Mouse (Mus musculus) lung, embryonic 15.5 days (tissue): Measurements from ENCODE around the gene Naa40. TPM values are rescaled to one million over a fixed set of nuclear protein-coding genes. Genes with fewer than 3 reads are reported as not detected.

Source experiments
- ATAC-seq: fragments of 200-750 bp; cut with Nextera tagmentation; 2 replicates; pipeline ENCODE4 v1.8.0; 2017; ENCODE audit warnings: moderate number of reproducible peaks, borderline replicate concordance; ENCODE audit not compliant: low FRiP score, low TSS enrichment; ENCODE audit errors: extremely low read depth
- H3K27ac ChIP-seq: fragments of 300-500 bp; sonication (generic); 2 replicates; pipeline ENCODE4 v1.5.1; 2015; ENCODE audit warnings: moderate library complexity, mild to moderate bottlenecking, inconsistent platforms
- H3K27me3 ChIP-seq: fragments of 300-500 bp; sonication (generic); 2 replicates; pipeline ENCODE4 v1.6.1; 2015; ENCODE audit warnings: inconsistent platforms
- H3K36me3 ChIP-seq: fragments of 300-500 bp; sonication (generic); 2 replicates; pipeline ENCODE4 v1.6.1; 2015; ENCODE audit warnings: inconsistent platforms
- H3K4me1 ChIP-seq: fragments of 300-500 bp; sonication (generic); 2 replicates; pipeline ENCODE4 v1.6.1; 2015; ENCODE audit warnings: inconsistent platforms
- H3K4me2 ChIP-seq: fragments of 300-500 bp; sonication (generic); 2 replicates; pipeline ENCODE4 v1.6.1; 2015; ENCODE audit warnings: inconsistent platforms, mild to moderate bottlenecking, moderate library complexity
- H3K4me3 ChIP-seq: fragments of 300-500 bp; sonication (generic); 2 replicates; pipeline ENCODE4 v1.5.1; 2015; ENCODE audit warnings: mild to moderate bottlenecking, inconsistent platforms
- H3K9ac ChIP-seq: fragments of 300-500 bp; sonication (generic); 2 replicates; pipeline ENCODE4 v1.6.1; 2015; ENCODE audit warnings: inconsistent platforms
- H3K9me3 ChIP-seq: fragments of 300-500 bp; sonication (generic); 2 replicates; pipeline ENCODE4 v1.6.1; 2016; ENCODE audit warnings: inconsistent platforms
- WGBS: fragments of 180-500 bp; shearing (Covaris S2); methylation state at CpG from one replicate; pipeline ENCODE4 v1.1.7; 2015; 5-methylcytosine and 5-hydroxymethylcytosine counted together
- polyA plus RNA-seq: library from polyadenylated mRNA; unstranded; fragments of >200 nt; fragmentation: Nextera tagmentation; extraction: Ambion mirVana; gene quantifications from 2 replicates; pipeline ENCODE4 v1.2.1, GENCODE M21; 2015

Naa40 gene
- polyA plus RNA-seq, 1 experiment from 2014 or later: 61.5 TPM

DNA sequence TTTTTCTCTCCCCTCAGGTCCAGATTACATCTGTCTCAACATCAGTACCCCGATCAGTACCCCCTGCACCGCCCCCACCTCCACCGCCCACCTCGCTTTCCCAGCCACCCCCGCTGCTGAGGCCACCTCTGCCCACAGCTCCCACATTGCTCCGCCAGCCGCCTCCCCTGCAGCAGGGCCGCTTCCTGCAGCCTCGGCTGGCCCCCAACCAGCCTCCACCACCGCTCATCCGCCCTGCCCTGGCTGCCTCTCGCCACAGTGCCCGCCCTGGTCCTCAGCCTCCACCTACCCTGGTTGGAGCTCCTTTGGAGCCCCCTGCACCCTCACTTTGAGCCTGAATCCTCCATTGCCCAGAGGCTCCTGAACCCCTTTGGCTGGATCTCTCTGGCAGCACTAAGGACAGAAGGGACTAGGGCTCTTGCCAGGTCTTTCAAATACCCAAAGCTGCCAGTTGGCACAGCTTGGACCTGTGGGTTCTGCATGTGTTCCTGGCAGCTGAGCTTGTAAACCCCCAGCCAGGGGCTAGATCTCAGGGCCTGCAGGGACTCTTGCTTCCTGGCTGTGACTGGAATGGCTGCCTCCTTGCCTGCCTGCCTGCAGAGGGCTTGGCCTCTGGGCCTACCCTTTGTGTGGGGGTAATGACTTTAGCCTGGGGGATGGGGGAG lies 33.5 kb upstream of the Naa40 start:
- no peak for ATAC-seq
- WGBS: 71% methylated on average over 13 of the region's 13 CpGs
- Histone ChIP-seq H3K4me1 (peaks cover 30% of the 10 kb centered on the region), H3K36me3 (peaks cover 48% of the 10 kb centered on the region), H3K27ac (no peak overlapping the region), H3K4me2 (no peak overlapping the region), H3K9me3 (no peaks in the 10 kb centered on the region), H3K9ac (no peak overlapping the region), H3K4me3 (no peak overlapping the region), H3K27me3 (no peaks in the 10 kb centered on the region)

DNA sequence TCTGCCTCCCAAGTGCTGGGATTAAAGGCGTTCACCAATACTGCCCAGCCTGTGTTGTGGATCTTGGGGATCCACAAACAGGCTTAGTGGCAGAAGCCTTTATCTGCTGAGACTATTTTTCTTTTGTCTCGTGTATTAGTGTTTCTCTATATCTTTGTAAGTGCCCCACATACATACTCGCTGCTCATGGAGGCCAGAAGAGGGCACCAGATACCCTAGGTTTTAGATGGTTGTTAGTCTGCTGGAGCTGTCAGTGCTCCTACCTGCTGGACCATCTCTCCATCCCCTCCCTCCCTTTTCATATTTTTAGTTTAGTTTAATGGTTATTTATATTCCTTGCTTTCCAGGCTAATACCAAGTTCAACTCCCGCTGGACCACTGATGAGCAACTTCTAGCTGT lies 32.5 kb upstream of the Naa40 start:
- peaks cover 43% of the 10 kb centered on the region for H3K36me3 ChIP-seq
- no peak for ATAC-seq
- 90% methylated on average over 4 of the region's 4 CpGs for WGBS
- H3K9me3 ChIP-seq: no peaks in the 10 kb centered on the region
- H3K4me2 ChIP-seq: no peak overlapping the region
- H3K4me1 ChIP-seq: peaks cover 38% of the 10 kb centered on the region
- H3K9ac ChIP-seq: no peak overlapping the region
- H3K4me3 ChIP-seq: no peak overlapping the region
- H3K27ac ChIP-seq: no peak overlapping the region
- no peaks in the 10 kb centered on the region for H3K27me3 ChIP-seq

DNA sequence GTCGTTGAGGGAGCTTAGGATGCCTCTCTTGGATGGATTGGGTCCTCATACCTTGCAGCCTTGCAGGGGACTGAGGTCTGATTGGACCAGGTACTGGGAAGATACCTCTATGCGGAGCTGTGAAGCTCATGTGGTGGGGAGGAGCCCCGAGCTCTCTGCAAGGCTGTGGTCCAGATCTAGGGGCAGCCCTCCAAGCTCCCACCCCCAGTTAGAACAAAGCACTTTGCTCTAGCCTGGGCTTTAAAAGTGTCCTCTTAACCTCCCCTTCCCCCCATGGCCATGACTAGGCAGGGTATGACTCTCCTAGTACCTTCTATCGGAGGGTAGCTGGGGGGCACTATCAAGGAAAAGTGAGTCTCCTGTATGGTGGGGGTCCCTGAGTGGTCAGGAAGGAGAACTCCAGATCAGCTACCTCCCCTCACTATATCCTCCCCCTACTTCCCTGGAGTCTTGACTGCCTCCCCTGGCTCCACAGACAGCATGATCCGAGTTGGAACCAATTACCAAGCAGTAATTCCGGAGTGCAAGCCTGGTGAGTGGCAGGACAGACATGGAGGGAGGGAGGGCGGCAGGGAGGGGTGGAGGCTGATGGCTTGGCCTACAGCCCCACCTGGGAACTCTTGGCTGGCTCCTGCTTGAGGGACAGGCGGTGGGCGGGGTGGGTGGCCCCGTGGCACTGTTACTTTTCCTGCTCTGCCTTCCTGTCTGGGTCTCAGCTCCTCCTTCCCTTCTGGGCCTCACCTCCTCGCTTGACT lies 28.5 kb upstream of the Naa40 start:
- Histone ChIP-seq H3K4me1 (peaks cover 51% of the 10 kb centered on the region), H3K27me3 (no peaks in the 10 kb centered on the region), H3K4me3 (peak overlapping the region; percentile 75), H3K27ac (peak overlapping the region; percentile 26; the same call in 1 of the 2 replicates), H3K9me3 (no peaks in the 10 kb centered on the region), H3K4me2 (peak overlapping the region; percentile 94), H3K36me3 (peaks cover 13% of the 10 kb centered on the region), H3K9ac (peak overlapping the region; percentile 76)
- ATAC-seq: no peak
- WGBS: 11% methylated on average over 11 of the region's 11 CpGs

DNA sequence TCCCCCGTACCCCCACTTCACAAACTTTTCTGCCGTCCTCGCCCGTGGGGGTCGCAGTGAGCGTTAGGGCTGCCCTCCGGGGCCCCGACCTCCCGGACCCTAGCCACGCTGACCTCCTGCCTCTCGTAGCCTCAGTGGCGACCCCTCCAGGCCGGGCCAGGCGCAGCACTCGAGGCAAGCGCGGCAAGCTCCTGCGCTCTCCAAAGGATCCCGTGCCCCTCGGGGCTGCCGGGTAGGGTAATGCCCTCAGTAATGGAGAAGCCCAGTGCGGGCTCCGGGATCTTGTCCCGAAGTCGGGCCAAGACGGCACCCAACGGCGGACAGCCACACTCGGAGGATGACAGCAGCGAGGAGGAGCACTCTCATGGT lies 27.7 kb upstream of the Naa40 start:
- H3K9me3 ChIP-seq: no peaks in the 10 kb centered on the region
- no peaks in the 10 kb centered on the region for H3K27me3 ChIP-seq
- 0% methylated on average over 30 of the region's 30 CpGs for WGBS
- peak overlapping the region; percentile 94 for H3K4me2 ChIP-seq
- peaks cover 6% of the 10 kb centered on the region for H3K36me3 ChIP-seq
- H3K9ac ChIP-seq: peak overlapping the region; percentile 76
- H3K4me3 ChIP-seq: peak overlapping the region; percentile 75
- H3K27ac ChIP-seq: peak overlapping the region; percentile 91
- H3K4me1 ChIP-seq: peaks cover 56% of the 10 kb centered on the region
- ATAC-seq: peak; percentile 41

DNA sequence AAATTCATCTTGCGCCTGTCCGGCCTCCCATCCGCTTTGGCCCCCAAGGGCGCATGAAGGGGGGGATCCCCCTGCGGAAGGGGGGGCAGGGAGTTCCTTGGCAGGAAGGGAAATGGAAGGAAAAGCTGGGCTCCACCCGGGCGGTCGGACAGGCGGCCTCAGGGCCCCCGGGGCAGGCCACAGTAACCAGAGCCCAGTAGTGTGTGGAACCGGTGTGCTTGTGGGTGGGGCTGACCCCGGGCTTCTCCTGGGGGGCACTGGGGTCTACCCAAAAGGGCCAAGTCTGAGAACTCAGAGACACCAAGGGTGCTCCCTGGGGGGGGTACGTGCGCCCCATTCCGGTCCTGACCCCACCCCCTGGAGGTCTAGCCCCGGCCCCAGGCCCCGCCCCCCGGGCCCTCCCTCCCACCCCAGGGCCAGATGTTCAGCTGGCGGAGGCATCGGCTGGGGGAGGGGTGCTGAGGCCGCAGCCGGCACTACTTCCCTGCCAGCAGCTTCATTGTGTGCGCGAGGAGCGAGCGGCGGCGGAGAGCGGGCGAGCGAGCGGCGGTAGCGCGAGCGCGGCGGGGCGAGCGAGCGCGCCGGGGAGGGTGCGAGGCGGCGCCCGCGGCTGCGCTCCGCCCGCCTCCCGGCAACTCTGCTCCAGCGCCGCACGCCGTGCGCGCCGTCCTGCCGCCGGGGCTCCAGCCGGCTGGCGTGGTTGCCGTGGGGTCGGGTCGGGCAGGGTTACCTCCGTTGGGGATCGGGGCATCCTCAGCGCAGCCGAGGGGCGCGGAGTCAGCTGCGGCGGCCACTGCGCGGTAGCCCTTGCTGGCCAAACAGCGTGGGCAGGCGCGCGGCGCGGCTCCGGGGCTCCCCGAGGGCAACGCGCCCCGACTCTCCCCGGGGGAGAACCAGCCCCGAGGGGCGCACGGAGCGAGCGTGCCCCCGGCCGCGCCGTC lies 27.1 kb upstream of the Naa40 start:
- WGBS: under 1% methylated on average over 87 of the region's 97 CpGs
- H3K9me3 ChIP-seq: no peaks in the 10 kb centered on the region
- H3K36me3 ChIP-seq: 0 out of 2 replicates have a peak, but pooled peaks cover 3% of the 10 kb centered on the region
- peak overlapping the region; percentile 75 for H3K4me3 ChIP-seq
- no peaks in the 10 kb centered on the region for H3K27me3 ChIP-seq
- ATAC-seq: peak; percentile 70
- H3K9ac ChIP-seq: peak overlapping the region; percentile 76
- peak overlapping the region; percentile 91 for H3K27ac ChIP-seq
- peaks cover 56% of the 10 kb centered on the region for H3K4me1 ChIP-seq
- peak overlapping the region; percentile 94 for H3K4me2 ChIP-seq

DNA sequence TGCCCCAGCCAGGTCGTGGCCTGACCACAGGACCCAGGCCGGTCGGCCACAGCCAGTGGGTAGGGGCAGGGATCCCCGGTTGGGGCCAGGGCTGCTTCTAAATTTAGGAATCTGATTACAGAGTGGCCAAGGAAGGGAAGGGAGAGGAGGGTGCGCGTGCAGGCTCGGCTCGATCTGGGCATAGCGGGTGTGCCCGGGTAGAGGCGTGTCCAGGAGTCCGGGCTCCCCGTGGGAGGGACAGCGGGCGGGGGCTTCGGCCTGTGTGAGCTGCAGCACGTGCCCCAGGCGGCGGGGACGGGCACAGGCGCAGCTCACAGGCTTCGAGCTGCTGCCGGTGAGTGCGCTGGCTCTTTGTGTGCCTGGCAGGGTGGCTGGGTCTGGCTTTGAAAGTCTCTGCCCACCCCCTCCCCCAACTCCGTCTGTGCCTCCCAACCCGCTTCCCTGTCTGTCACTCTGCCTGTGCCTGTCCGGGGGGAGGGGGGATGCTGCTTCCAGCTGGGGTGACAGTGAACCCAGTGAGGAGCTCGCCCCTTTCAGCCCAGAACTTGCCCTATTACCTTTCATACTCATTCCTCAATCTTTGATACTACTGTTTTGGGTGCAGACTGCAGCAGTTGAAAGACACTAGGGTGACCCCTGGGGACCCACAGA lies 26.2 kb upstream of the Naa40 start, which contains the start of gene Rcor2:
Gene Rcor2 (plus strand): TSS at position 235 of the 651 bp plus-strand sequence.
- 0 out of 2 replicates have a peak, but pooled peaks cover 3% of the 10 kb centered on the region for H3K36me3 ChIP-seq
- H3K9ac ChIP-seq: peak within 1 kb of the TSS; percentile 76
- H3K27ac ChIP-seq: peak within 1 kb of the TSS; percentile 91
- WGBS: 4% methylated on average over 28 of the region's 28 CpGs
- H3K9me3 ChIP-seq: no peaks in the 10 kb centered on the region
- H3K4me1 ChIP-seq: peaks cover 56% of the 10 kb centered on the region
- H3K4me2 ChIP-seq: peak within 1 kb of the TSS; percentile 94
- ATAC-seq: peak; percentile 36
- H3K27me3 ChIP-seq: no peaks in the 10 kb centered on the region
- peak within 1 kb of the TSS; percentile 75 for H3K4me3 ChIP-seq

DNA sequence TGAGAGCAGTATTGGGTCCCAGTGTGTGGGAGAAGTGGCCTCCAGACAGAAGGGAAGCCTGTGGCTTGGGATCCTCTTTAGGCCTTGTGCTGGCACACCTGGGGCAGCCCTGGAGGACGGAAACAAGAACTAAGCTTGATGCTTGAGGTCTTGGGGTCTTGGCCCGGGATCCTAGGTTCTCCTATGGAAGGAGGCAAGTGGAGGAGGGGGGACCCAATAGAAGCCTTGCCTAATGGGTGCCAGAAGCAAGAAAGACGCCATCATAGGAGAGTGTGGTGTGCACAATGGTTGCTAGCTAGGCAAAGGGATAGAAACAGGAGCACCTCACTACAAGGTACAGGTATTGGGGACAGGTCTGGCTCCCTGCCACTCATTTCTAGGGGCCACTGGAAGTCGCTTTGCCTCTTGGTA lies 25.4 kb upstream of the Naa40 start:
- peak overlapping the region; percentile 91; the same call in 1 of the 2 replicates for H3K27ac ChIP-seq
- no peak overlapping the region for H3K9ac ChIP-seq
- ATAC-seq: no peak
- no peaks in the 10 kb centered on the region for H3K36me3 ChIP-seq
- no peak overlapping the region for H3K4me3 ChIP-seq
- H3K4me1 ChIP-seq: peaks cover 56% of the 10 kb centered on the region
- no peaks in the 10 kb centered on the region for H3K9me3 ChIP-seq
- H3K27me3 ChIP-seq: no peaks in the 10 kb centered on the region
- H3K4me2 ChIP-seq: peak overlapping the region; percentile 94; the same call in 1 of the 2 replicates
- WGBS: 64% methylated on average over 4 of the region's 4 CpGs

DNA sequence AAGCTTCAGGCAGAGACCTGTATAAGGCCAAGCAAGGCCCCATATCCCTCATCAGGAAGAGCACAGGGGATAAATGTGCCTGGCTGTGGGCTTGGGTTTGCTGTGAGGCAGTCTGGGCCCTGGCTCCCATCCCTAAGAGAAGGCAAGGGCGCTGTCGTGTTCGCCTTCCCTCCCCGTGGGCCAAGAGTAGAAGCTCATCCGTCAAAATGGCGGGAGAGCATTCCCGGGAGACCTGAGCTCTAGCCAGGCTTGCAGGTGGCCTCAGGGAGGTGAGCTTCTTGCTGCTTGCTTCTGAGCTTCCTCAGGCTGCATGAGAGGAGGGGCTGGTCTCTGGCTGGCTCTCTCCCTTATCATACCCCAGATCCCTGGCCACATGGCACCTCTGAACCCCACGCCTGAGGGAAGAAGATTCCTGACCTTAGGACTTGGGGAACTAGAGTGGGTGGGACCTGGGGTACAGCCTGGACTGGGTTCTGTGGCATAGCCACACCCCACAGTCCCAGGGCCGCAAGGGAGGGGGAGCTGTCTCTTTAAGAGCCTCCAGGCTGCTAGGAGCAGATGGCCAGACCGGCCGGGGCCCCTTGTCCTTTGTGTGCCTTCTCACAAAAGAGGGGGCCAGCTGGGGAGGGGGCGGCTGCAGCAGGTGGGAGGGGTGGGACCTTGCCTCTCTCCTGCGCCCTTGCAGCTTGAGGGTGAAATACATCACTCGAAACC lies 24.7 kb upstream of the Naa40 start:
- H3K9me3 ChIP-seq: no peaks in the 10 kb centered on the region
- 26% methylated on average over 14 of the region's 14 CpGs for WGBS
- no peaks in the 10 kb centered on the region for H3K27me3 ChIP-seq
- H3K27ac ChIP-seq: peak overlapping the region; percentile 13; the same call in 1 of the 2 replicates
- H3K4me2 ChIP-seq: no peak overlapping the region
- no peak overlapping the region for H3K4me3 ChIP-seq
- 0 out of 2 replicates have a peak overlapping the region, but pooled peaks have one; percentile 5 for H3K9ac ChIP-seq
- peaks cover 56% of the 10 kb centered on the region for H3K4me1 ChIP-seq
- no peak for ATAC-seq
- no peaks in the 10 kb centered on the region for H3K36me3 ChIP-seq

DNA sequence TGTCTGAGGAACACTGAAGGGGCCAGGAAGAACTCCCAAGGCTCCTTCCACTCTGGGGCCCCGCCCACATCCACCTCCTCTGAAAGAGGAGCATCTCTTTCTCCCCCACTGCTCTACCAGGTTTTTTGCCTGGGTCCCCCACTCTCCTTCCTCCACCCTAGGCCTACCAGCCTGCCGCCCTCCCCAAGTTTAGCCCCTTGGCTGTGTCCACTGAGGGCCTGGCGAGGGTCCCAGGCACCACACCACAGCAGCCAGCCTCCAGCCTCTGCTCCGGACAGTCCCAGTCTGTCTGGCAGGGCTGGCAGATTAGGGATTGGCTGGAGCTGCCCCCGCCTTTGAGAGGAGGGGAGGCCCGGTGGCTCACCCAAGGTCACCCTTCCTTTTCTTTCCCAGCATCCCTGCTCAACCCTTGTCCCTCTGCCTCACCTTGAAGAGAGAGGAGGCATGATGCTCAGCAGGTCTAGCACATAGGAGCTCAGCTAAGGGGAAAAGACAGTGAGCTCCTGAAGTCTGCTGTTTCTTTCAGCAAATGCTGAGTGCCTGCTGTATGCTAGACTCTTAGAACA lies 23.9 kb upstream of the Naa40 start:
- Histone ChIP-seq H3K9ac (0 out of 2 replicates have a peak overlapping the region, but pooled peaks have one; percentile 5), H3K27me3 (no peaks in the 10 kb centered on the region)
- 27% methylated on average over 6 of the region's 6 CpGs for WGBS

DNA sequence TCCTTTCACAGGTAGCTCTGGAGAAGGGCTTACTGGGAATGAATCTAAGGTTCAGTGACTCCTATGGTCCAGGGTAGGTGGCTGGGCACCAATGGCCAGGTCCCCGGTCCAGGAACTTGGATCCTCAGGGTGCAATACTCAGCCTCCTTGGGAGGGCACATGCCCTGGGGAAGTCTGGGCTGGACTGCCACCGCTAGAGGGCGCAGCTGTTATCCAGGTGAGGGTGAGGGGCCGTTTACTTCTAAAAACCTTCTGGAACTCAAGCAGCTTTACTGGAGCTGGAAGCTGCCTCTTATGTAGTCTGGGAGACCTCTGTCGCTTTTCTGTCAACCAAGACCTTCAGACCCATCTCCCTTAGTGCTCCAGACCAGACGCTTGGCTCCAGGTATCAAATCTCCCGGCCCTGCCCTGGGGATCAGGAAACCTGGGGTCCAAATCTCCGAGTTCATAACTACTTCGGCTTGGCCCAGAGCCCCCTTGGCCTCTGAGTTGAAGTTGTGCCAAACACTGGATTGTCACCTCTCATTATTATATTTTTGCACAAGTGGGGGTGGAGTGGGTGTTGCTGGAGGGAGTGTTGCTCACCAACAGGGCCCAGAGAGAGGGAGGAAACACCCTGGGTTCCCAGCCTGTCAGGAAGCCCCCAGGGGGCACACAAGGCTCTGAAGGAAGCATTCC lies 23.2 kb upstream of the Naa40 start:
- H3K4me2 ChIP-seq: 0 out of 2 replicates have a peak overlapping the region, but pooled peaks have one; percentile 4

More for the DNA sequence above, 23.9 kb upstream of the Naa40 start:
- Histone ChIP-seq H3K4me3 (no peak overlapping the region), H3K9me3 (no peaks in the 10 kb centered on the region), H3K36me3 (no peaks in the 10 kb centered on the region), H3K4me1 (peaks cover 53% of the 10 kb centered on the region), H3K27ac (peak overlapping the region; percentile 55; the same call in 1 of the 2 replicates), H3K4me2 (0 out of 2 replicates have a peak overlapping the region, but pooled peaks have one; percentile 4)
- no peak for ATAC-seq

More for the DNA sequence above, 23.2 kb upstream of the Naa40 start:
- H3K4me3 ChIP-seq: no peak overlapping the region
- H3K36me3 ChIP-seq: no peaks in the 10 kb centered on the region
- H3K9me3 ChIP-seq: no peaks in the 10 kb centered on the region
- WGBS: 11% methylated on average over 9 of the region's 9 CpGs
- peaks cover 47% of the 10 kb centered on the region for H3K4me1 ChIP-seq
- no peaks in the 10 kb centered on the region for H3K27me3 ChIP-seq
- no peak overlapping the region for H3K9ac ChIP-seq
- peak overlapping the region; percentile 55; the same call in 1 of the 2 replicates for H3K27ac ChIP-seq
- no peak for ATAC-seq
